Mouse (Mus musculus) liver (tissue): ENCODE results near the gene Slc4a2.

Experiments used
- DNase-seq: peaks from one replicate; pipeline ENCODE4 v3.0.0-alpha.2; 2020; ENCODE audit warnings: mixed read lengths

Slc4a2 gene

DNA sequence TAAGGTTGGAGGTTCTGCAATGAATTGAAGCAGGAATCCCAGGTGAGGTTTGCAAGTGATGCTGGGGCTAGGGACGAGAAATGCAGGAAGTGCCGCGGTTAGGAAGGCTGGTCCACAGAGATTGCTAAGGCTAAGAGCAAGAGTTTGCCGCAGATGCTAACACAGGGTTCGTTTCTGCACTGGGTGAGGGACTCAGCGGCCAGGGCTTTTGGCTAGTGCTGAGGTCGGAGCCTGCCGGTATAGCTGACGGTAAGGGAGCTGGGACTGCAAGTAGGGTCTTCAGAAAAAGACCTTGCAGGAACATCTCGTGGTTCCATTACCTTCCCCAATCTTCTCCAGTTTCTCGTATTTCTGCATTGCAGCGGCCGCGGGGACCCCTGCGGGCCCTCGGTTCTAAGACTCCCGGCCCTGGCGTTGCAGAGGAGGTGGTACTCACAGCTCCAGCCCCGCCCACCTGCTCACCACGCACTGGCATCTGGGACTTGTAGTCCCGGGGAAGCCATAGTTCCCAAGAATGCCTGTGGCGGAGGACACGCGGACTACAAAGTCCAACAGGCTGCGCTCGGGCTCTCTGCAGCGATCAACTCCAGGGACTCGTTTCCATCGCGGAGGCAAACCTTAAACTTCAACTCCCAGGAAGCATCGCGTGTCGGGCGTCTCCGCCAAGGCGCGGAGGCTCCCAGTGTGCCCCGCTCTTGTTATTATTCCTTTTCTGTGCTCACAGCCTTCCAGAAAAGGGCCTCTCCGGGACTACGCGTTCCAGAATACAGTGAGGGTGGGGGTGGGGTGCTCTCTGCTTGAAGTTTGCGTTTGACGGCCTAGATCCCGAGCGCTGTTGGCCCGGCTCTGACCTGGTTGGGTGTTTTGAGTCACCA is at the start of gene Slc4a2, which contains the start of gene Cdk5:
Slc4a2 (plus strand) TSS at position 709 of the 875 bp plus-strand sequence.
Cdk5 (minus strand) TSS at position 402 of the 875 bp plus-strand sequence.
- peak; percentile 98 for DNase-seq

DNA sequence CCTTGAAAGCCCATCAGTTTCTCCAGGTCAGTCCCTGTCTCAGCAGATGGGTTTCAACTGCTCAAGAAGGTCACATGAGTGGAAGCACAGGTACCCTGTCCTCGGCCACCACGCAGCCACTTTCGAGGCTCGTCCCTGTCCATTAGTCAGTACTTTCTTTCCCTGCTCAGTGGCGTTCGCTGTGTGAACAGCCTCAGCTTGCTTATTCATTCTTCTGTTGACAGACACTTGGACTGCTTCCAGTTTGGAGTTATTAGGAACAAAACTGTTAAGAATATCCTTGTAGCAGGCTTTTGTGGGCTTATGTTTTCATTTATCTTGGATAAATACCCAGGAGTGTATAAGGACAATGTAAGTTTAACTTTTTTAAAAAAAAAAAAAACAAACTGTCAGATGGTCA is 49.4 kb upstream of the Slc4a2 start:
- DNase-seq: no peak

DNA sequence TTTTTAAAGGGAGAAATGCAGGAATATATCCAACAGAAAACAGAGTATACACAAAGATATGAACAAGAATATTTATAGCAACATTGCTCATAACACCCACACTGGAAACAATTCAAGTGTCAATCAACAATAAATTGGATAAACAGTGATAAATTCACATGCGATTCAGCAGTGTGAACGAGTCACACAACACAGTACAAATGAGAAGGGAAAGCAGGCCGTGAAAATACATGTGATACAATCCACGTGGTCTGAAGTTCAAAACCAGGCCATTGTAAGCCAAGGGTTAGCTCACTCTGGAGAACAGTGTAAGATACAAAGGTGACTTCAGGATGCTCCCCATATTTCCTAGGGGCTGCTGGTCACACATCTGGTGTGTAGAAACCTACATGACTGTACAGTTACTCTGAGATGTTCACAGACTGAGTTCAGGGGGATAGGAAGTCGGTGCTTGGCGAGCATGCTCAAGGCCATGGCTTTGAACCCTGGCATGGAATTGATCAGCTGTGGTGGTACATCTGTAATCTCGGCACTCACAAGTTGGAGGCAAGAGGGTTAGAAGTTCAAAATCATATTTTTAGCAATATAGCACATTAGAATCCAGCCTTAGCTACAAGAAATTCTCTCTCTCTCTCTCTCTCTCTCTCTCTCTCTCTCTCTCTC is 48.8 kb upstream of the Slc4a2 start:
- no peak for DNase-seq

DNA sequence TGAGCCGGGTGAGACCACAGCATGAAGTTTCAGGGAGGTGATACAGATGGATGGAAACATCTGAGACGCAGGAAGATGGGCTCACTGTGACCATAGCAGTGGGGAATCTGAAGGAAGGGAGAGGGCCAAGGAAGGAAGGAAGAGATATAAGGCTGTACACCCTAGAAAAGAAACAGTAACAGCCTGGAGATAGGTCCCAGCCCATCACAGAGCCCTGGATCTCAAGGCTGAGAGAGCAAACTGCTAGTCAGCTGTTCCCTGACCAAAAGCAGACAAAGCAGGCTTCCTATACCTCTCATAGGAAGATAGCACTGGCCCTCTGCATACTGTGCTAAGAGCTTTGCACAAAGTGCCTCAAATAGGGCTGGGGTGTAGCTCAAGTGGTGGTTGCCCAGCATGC is 44.9 kb upstream of the Slc4a2 start:
- DNase-seq: no peak

DNA sequence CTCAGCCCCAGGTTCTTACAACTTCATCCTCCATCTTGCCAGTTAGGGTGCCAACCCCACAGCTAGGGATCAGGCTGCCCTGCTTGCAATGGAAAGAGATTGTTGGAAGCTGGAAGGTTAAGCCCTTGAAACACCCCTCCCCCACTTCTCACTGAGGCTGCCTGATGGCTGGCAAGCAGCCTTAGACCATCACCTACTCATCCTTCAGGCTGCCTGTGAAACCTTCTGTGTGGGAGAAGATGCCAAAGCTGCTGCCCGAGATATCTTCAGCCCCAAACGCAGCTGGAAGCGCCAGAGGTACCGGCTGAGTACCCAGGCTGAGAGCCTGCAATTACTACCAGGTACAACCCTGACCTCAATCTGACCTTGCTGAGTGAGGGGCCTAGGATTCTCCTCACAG is 44.1 kb upstream of the Slc4a2 start:
- no peak for DNase-seq

DNA sequence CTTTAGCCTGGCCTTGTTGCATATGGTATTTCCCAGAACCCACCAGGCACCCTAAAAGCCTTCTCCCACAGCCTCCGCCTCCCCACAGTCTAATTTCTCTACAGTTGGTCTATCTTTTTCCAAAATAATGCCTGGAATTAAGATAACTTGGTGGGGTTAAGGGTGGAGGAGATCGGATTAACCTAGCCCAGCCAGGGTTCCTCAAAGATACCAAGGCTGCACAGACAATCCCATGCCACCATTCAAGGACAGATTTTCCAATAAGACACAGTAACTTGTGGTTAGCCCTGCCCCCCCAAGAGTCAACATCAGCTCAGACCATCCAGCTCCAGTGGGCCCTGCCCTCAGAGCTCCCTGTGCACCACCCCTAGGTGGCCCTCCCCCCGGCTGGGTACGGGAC is 43.1 kb upstream of the Slc4a2 start:
- no peak for DNase-seq

DNA sequence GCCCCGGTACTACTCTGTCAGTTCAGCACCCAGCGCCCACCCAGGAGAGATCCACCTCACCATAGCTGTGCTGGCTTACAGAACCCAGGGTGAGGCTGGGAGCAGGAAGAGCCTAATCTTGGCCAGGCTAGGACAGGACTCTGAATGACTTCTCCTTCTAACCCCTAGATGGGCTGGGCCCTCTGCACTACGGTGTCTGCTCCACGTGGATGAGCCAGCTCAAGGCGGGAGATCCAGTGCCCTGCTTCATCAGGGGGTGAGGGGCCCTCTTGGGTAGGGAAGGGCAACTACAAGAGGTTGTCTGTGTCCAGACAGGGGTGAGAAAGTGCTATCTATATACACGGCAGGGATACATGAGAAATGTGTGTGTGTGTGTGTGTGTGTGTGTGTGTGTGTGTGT is 42.2 kb upstream of the Slc4a2 start:
- no peak for DNase-seq

DNA sequence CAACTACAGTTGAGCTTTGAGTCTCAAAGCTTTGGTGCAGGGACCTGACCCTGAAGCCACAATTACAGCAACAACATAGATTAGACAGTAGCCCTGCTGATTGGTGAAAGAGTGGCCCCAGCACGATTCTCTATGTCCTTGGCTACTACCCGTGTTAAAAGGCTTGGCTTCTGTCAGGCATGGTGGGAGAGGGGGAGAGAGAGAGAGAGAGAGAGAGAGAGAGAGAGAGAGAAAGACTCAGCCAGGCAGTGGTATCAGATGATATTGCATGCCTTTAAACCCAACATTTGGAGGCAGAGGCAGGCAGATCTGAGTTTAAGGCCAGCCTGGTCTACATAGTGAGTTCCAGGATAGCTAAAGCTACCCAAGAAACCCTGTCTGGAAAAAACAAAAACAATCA is 41.6 kb upstream of the Slc4a2 start:
- DNase-seq: no peak

DNA sequence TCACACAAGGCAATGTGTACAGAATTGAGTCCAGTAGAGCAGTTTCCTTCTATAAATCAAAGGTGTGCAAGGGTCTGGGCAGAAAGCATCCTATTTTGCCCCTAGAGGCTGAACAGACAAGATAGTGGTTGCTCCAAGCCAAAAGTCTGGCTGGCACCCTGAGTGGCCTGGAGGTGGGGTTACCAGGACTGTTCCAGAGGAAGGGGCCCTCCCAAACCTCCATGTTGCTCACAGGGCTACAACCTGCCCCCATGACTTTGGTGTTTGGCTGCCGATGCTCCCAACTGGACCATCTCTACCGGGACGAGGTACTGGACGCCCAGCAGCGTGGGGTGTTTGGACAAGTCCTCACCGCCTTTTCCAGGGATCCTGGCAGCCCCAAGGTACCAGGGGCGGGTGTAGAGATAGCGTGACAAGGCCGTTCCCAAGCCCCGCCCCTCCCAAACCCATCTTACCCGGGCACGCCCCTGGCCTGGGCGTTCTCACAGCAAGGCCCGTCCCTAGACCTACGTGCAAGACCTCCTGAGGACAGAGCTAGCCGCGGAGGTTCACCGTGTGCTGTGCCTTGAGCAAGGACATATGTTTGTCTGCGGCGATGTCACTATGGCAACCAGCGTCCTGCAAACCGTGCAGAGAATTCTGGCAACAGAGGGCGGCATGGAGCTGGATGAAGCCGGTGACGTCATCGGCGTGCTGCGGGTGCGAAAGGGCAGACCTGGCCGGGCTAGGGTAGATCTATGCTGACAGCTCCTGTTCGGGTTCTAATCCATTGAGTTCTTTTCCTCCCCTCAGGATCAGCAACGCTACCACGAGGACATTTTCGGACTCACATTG is 40.4 kb upstream of the Slc4a2 start:
- peak; percentile 88 for DNase-seq

DNA sequence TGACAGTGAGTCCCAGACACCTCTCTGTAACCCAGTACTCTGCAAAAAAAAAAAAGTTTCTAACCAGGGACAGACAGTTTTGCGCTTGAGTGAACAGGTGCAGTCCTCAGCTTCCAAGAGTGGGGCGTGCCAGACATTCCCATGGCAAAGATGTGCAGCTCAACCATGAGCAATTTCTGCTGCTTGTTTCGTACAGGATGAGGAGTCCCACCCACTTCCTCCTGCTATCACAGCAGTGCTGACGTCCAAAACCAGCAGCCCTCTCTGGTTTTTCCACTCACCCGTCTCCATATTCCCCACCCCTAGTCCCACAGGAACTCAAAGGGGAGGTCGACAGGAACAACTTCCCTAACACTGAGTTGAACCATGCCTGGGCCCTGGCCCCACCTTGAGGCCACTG is 39.2 kb upstream of the Slc4a2 start:
- no peak for DNase-seq

DNA sequence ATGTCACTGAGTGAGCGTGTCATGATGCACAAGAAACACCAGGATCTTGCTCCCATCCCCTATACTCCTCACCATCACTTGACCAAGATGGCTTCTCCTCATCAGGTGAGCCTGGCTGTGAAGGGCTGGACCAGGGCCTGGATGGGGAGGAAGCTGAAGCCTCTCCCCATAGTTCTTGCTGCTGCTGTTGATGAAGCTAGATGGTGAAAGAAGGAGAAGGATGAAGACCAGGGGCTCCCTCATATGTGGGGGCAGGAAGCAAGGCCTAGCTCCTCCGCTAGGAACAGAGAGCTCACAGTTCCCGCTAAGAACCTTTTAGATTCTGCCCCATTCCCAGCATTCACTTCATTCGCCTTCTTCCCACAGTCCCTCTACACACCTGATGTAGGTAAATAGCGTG is 38.3 kb upstream of the Slc4a2 start:
- no peak for DNase-seq

DNA sequence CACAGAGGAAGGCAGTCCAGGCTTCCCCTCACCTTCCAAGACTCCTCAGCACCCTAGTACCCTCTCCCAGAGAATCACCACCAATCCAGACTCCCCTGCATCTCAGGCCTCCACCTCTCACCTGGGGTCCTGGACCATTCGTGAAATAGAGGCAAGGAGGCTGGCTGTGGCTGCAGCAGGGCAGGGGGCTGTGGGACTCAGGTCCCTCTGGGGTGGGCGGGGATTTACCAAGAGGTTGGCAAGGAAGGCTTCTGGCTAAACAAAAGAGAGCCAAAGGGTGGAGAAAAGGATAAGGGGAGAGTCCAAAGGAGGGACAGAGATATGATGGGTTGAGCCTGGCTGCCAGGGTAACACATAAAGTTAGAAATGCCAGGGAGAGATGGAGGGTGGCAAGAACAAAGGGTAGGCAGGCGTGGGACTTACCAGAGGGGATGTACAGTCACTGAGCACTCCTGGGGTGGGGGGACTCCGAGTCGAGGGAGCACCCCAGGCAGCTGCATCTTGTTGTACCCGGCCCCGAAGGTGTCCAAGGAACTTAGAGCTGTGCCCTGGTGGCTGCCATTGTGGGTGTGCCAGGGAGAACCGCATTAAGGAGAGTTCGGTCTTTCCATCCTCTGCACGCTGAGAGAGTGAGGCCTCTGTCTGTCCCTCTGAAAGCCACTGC is 37.6 kb upstream of the Slc4a2 start:
- DNase-seq: no peak

DNA sequence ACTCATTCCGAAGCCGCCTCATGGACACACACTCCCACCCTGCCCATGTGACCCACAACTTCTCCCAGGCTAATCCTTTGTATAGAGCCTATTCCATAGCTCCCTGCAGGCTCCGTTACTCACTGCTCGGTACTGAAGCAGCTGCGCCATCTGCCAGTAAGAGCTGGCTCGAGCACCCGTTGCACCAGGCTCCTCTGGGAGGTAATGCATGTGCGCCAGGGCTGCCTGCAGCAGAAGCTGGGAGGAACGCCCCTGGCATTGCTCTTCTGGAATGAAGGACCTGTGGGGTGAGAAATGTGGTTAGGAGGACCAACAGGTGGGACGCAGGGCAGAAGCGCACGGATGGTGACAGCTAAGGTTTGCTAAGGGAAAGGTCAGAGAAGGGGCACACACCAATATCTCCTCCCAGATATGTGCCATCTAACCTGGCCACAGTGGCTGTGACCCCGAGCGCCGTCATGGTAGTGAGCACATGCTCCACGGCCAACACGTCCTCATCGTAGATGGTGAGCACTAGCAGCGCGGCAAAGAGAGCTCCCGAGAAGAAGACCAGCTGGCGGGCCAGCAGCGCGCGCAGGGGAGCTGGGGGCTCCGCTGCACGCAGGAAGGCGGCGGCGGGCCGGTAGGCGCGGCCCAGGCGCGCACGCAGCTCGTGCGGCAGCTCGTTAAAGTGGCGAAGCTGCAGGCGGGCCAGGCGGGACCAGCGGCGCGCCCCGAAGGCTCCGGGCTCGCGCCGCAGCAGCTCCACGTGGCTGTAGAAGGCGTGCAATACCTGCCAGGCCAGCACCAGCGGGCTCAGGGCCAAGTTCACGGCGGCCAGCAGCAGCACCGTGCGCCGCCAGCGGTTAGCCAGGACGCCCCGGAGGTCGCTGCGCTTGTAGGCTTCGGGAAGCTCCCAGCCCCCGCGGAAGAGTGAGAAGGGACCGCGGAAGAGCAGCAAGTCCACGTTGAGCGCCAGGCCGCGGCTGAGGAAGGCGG is 36.1 kb upstream of the Slc4a2 start:
- peak; percentile 40 for DNase-seq

DNA sequence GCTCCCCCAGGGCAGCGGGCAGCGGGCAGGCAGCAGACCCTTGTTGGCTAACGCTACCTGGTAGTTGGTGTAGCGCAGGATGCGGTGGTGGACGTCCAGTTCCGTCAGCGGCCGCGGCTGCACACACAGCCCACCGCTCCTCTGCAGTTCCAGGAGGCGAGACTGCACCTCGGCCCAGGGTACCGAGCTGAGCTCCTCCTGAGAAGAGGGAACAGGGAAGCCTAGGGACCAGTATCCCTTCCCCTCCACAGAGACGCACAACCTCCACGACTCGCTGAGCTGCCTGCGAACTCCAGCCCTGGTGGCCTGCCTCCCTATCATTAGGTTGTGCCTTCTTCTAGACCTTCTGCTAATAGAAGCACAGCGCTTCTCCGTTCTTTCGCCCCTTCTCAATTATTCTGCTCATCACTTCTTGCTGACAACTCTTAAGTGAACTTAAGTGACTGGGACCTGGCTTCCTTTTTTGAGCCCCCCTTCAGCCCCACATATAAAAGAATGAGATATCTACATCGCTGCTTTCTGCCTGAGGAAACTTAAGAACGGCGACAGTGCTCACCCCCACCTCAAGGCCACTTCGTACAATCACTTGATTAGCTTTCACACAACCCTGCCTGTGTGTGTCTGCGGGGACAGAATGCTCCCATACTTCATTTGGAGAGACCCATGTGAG is 35.3 kb upstream of the Slc4a2 start:
- DNase-seq: no peak

DNA sequence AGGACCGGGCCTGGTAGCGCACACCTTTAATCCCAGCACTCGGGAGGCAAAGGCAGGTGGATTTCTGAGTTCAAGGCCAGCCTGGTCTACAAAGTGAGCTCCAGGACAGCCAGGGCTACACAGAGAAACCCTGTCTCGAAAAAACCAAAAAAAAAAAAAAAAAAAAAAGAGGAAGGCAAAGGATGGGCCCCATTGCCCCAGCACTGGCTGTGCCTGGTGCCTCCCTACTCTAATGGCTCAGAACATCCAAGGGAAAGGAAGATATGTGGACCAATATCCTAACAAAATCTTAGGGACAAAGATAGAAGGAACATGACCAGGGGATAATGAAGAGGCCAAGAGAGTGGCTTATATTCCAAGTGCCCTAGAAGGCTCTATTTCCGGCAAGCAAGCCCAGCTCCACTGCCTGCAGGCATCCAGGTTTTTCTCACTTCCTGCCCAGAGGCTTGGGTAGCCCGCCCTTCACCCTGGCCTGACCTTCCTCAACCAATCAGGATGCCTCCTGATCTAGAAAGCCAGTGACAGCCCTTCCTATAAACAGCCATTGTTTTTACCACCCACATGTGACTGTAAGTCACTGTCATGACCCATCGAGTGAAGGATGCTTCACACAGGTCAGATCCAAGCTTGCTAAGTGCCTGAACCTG is 34.5 kb upstream of the Slc4a2 start:
- DNase-seq: peak; percentile 50

DNA sequence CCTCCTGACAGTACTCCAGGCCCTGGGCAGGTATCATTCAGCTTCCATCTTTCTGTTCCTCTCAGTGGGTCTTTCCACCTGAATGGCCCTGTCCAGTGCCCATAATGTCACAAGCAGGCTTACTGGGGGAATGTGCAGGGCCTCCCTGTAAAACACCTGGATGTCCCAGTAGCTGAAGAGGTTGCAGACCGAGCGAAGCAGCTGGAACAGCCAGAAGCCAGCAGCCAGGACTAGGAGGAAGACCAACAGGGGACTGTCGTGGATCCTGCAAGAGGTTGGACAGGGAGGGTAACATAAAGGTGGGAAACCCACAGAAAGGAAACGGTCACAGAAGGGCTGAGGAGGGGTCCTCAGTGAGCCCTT is 34.0 kb upstream of the Slc4a2 start:
- no peak for DNase-seq

DNA sequence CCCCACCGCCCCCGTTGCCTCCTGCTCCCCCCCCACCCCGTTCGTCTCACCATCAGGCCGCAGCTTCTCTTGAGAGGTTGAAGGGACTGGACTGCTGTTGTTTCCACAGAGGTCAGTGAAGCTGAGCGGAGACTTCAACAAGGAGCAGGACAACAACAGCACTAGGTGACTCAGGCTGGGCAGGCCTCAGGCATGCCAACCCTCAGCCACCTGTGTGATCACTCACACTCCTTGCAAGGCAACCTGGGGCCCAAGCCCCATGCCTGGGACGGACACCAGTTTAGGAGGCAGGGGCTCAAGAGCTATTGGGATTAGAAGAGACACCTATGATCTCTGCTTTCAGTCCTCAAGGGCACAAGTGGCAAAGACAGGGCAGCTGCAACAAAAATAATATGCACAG is 31.8 kb upstream of the Slc4a2 start, which contains the start of gene Atg9b:
Atg9b (minus strand) TSS at position 280 of the 400 bp plus-strand sequence.
- no peak for DNase-seq

DNA sequence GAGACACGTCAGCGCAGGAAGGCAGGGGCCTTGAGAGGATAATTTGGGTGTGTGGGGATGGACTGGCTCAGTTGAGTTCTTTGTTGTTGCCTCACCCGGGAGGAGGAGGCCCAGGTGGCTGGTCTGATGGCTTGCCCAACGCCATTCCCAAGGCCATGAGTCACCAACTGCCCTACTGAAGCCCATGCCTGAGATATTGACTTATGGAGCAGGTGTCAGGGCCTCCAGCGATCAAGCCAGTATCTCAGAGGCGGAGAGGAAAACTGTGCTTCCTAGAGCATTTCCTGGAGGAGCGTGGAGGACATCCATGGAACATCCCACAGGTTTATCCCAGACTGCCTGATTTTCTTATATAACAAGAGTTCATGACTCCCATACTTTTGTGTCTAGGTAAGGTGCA is 30.9 kb upstream of the Slc4a2 start:
- DNase-seq: no peak

DNA sequence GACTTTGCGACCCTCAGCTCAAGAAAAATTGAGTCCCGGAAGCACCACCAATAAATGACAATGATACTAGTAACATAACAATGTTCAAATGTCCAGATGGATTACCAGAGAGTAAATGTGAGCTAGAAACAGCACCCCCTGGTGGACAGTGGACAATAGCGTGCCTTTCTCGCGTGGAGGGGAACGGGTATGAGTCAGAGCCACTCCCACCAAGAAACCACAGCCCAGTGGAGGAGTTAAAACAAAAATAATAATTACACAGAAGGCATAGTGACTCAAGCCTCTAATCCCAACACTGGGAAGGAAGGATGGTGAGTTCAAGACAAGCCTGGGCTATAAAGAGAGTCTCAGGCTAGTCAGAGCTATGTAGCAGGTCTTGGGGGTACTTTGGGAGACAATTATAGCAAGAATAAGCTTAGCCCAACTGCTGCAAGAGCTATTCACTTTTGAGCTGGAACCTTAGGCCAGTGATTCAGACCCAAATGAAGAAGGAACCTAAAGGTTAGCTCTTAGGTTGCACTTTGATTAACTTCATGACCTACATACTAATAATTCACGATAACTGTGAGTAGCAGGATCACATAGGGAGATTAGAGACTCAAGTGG is 30.1 kb upstream of the Slc4a2 start, which contains the start of gene Abcb8:
Abcb8 (plus strand) TSS at position 272 of the 606 bp plus-strand sequence.
- peak; percentile 84 for DNase-seq
